Mouse (Mus musculus) heart, embryonic 14.5 days (tissue): ENCODE results near the gene Dclre1b. TPM values are rescaled to one million over a fixed set of nuclear protein-coding genes. Genes with fewer than 3 reads are reported as not detected.
"Not testable (repeated sequence)": the region's sequence is repeated elsewhere in the genome, so short reads cannot be mapped to it uniquely, and the experiment has no call there.

Source experiments
- ATAC-seq: fragments of 200-750 bp; cut with Nextera tagmentation; 2 replicates; pipeline ENCODE4 v1.8.0; 2017; ENCODE audit warnings: low read depth, moderate TSS enrichment; ENCODE audit not compliant: insufficient number of reproducible peaks, insufficient read depth, low FRiP score
- H3K27ac ChIP-seq, 2 experiments: fragments of 200-500 bp in 1 of 2; fragments of 300-500 bp in 1 of 2; sonication (generic) in 1 of 2; replicated peaks in 1 of 2; 2 replicates each; pipeline ENCODE4 v1.5.1; 2012 to 2014; ENCODE audit warnings: low read depth in 2 of 2, low read length in 2 of 2, control low read depth in 1 of 2, mild to moderate bottlenecking in 1 of 2, mixed read lengths in 1 of 2; ENCODE audit not compliant: control insufficient read depth in 1 of 2, insufficient read depth in 1 of 2
- H3K27me3 ChIP-seq: fragments of 300-500 bp; sonication (generic); 2 replicates; pipeline ENCODE4 v1.6.1; 2014; ENCODE audit warnings: mild to moderate bottlenecking, low read length, control low read depth; ENCODE audit not compliant: control insufficient read depth, insufficient read depth
- H3K36me3 ChIP-seq: fragments of 300-500 bp; sonication (generic); 2 replicates; pipeline ENCODE4 v1.6.1; 2014; ENCODE audit warnings: mild to moderate bottlenecking, control low read depth, low read length, mixed read lengths; ENCODE audit not compliant: control insufficient read depth, insufficient read depth
- H3K4me1 ChIP-seq, 2 experiments: fragments of 200-500 bp in 1 of 2; fragments of 300-500 bp in 1 of 2; sonication (generic) in 1 of 2; 2 replicates each; pipeline ENCODE4 v1.6.1; 2012 to 2014; ENCODE audit warnings: low read length in 2 of 2, control low read depth in 1 of 2, mixed read lengths in 1 of 2; ENCODE audit not compliant: control insufficient read depth in 2 of 2, insufficient read depth in 2 of 2
- H3K4me2 ChIP-seq: fragments of 300-500 bp; sonication (generic); 2 replicates; pipeline ENCODE4 v1.6.1; 2014; ENCODE audit warnings: mild to moderate bottlenecking, low read length
- H3K4me3 ChIP-seq, 2 experiments: fragments of 200-500 bp in 1 of 2; fragments of 300-500 bp in 1 of 2; sonication (generic) in 1 of 2; 2 replicates each; pipeline ENCODE4 v1.5.1; 2012 to 2014; ENCODE audit warnings: low read length in 2 of 2, mild to moderate bottlenecking in 2 of 2, control low read depth in 1 of 2, low read depth in 1 of 2, moderate library complexity in 1 of 2; ENCODE audit not compliant: control insufficient read depth in 1 of 2, insufficient read depth in 1 of 2
- H3K9ac ChIP-seq: fragments of 300-500 bp; sonication (generic); 2 replicates; pipeline ENCODE4 v1.6.1; 2014; ENCODE audit warnings: mild to moderate bottlenecking, low read length
- H3K9me3 ChIP-seq: fragments of 300-500 bp; sonication (generic); 2 replicates; pipeline ENCODE4 v1.6.1; 2016; ENCODE audit warnings: low read length, control low read depth; ENCODE audit not compliant: control insufficient read depth
- WGBS: fragments of 180-500 bp; shearing (Covaris S2); extraction: QIAGEN DNeasy Blood & Tissue Kit; methylation state at CpG from one replicate; pipeline ENCODE4 v1.1.7; 2014; 5-methylcytosine and 5-hydroxymethylcytosine counted together
- polyA plus RNA-seq: library from polyadenylated mRNA; unstranded; fragments of >200 nt; fragmentation: Nextera tagmentation; extraction: Ambion mirVana; gene quantifications from 2 replicates; pipeline ENCODE4 v1.2.1, GENCODE M21; 2014

The Dclre1b gene
- polyA plus RNA-seq, 1 experiment from 2014 or later = 19.8 TPM

DNA sequence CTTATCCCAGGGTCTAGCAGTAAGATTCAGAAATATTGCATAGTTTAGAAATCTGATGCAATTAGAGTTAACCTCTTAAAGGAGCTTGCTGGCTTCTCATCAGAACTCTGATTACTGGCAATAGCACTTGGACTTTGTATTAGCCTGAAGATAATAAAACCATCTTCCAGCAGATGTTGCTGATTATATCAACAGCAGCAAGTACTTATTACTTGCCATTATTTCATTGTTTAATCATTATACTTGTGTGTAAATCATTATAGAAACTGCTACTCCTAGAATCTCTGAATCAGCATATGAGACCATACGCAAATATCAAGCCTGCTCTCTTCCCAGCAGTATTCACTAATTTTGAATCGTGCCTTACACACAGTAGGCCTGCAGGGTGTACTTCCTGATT is 24.8 kb upstream of the Dclre1b start:
- Histone ChIP-seq H3K4me2 (no peak overlapping the region), H3K36me3 (no peaks in the 10 kb centered on the region), H3K4me1 (peaks cover 5 to 24% of the 10 kb centered on the region in 2 experiments), H3K27ac (no peak overlapping the region), H3K4me3 (no peak overlapping the region), H3K9ac (no peak overlapping the region), H3K9me3 (no peaks in the 10 kb centered on the region), H3K27me3 (no peaks in the 10 kb centered on the region)
- WGBS = 92% methylated on average over 2 of the region's 2 CpGs
- ATAC-seq = no peak

DNA sequence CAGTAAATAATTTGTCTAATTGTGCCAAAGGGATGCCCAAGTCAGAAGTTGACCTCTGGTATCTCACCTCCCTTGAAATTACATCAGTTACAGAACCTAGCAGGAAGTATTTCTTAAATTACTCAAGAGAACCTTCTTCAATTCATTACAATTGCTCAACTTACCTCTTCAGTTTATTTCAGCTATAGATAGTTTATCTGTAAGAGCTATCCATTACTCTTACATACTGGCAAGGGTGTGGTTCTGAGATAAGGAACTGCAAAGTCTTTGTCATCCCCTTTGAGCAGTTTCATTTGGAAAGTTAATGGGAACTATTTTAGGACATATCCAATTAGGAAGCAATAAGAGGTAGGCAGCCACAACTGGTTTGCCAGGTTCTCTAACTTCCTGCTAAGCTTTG is 23.2 kb upstream of the Dclre1b start, which contains the start of gene Bcl2l15:
TSS of gene Bcl2l15 (plus strand) at position 176 of the 400 bp plus-strand sequence.
- no peak within 1 kb of the TSS for H3K9ac ChIP-seq
- no peaks in the 10 kb centered on the region for H3K27me3 ChIP-seq
- H3K36me3 ChIP-seq = no peaks in the 10 kb centered on the region
- peak within 1 kb of the TSS in 1 of 2 experiments; percentile 19; a peak in 2 of 4 replicates for H3K27ac ChIP-seq
- no peak for ATAC-seq
- peaks cover 5 to 24% of the 10 kb centered on the region in 2 experiments for H3K4me1 ChIP-seq
- H3K4me2 ChIP-seq = no peak within 1 kb of the TSS
- no peak within 1 kb of the TSS for H3K4me3 ChIP-seq
- no peaks in the 10 kb centered on the region for H3K9me3 ChIP-seq

DNA sequence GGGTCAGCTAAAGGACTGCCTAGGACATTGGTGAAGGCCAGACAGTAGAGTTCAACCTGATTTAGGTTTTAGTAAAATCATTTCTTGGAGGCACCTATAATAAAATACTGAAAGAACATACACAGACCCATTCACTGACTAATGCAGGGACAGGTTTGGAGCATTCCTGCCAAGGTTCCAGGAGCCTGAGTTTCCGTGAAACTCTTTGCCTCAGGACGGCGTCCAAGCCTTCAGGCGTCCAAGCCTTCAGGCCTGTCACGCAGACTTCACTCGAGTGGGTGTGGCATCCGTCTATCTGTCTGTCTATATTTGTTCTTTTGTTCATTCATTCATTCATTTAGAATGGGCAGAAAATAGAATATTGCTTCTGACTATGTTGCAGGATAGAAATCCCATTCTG is 21.9 kb upstream of the Dclre1b start:
- no peak overlapping the region for H3K9ac ChIP-seq
- no peak overlapping the region for H3K4me3 ChIP-seq
- ATAC-seq = no peak
- peak overlapping the region in 1 of 2 experiments; percentile 19; a peak in 1 of 4 replicates for H3K27ac ChIP-seq
- H3K9me3 ChIP-seq = no peaks in the 10 kb centered on the region
- peaks cover 5 to 24% of the 10 kb centered on the region in 2 experiments for H3K4me1 ChIP-seq
- H3K4me2 ChIP-seq = no peak overlapping the region
- WGBS = 46% methylated on average over 7 of the region's 7 CpGs
- H3K36me3 ChIP-seq = no peaks in the 10 kb centered on the region
- no peaks in the 10 kb centered on the region for H3K27me3 ChIP-seq

DNA sequence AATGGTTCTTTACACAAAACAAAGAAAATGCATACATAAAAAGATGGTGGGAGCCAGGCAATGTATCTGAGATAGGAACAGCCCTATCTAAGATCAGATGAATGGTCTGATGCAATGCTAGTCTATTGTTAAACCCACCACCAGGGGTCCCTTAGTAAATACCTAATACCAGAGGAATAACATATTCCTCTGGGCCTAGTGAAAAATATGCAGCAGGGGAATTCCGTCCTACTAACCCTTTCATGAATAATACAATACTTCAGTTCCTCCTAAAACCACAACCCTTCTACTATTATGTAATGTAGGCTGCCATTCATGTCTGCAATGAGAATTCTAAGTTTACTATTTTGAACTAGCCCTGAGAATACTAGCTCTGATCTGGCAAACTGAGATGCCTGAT is 21.4 kb upstream of the Dclre1b start:
- H3K9me3 ChIP-seq, H3K27me3 ChIP-seq, ATAC-seq, H3K4me3 ChIP-seq, H3K9ac ChIP-seq, H3K36me3 ChIP-seq, H3K4me2 ChIP-seq: not testable (repeated sequence)
- 65% methylated on average over 1 of the region's 1 CpGs for WGBS
- peak overlapping the region in 1 of 2 experiments; percentile 19; a peak in 1 of 4 replicates for H3K27ac ChIP-seq
- peaks cover 5 to 24% of the 10 kb centered on the region in 2 experiments for H3K4me1 ChIP-seq

DNA sequence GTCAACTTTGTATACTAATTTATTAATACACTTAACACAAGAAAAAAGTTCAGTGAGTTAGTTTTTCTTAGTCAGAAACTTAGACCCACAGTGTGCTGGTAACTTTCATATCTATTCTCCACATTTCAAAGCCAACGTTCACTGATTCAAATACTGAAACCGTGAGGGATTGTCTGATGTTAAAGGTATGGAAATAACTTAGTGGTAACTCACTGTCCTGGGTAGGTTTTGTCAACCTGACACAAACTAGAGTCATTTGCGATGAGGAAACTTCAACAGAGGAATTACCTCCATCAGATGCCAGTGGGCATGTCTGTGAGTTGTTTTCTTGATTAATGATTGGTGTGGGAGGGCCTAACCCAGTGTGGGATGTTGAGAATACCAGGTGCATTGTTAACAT is 19.8 kb upstream of the Dclre1b start:
- no peak overlapping the region for H3K4me2 ChIP-seq
- no peak overlapping the region for H3K4me3 ChIP-seq
- no peak for ATAC-seq
- peaks cover 5 to 24% of the 10 kb centered on the region in 2 experiments for H3K4me1 ChIP-seq
- H3K36me3 ChIP-seq = no peaks in the 10 kb centered on the region
- 76% methylated on average over 3 of the region's 3 CpGs for WGBS
- no peak overlapping the region for H3K27ac ChIP-seq
- no peaks in the 10 kb centered on the region for H3K27me3 ChIP-seq
- H3K9me3 ChIP-seq = no peaks in the 10 kb centered on the region
- H3K9ac ChIP-seq = no peak overlapping the region

DNA sequence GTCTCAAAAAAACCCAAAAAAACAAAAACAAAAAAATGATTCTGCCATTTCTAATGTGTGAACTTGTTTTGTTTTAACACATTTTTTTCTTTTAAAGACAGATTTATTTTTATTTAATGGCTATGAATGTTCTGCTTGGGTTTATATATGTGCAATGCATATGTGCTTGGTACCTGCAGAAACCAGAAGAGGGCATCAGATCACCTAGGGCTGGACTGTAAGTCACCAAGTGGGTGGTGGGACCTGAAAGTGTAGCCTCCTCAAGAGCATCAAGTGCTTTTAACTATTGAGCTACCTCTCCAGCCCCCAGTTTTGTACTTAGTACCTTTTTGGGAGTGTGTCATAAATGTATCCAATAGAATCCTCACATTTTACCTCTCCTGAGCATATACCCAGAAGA is 18.3 kb upstream of the Dclre1b start:
- Histone ChIP-seq H3K27me3 (no peaks in the 10 kb centered on the region), H3K4me3 (no peak overlapping the region), H3K9me3 (no peaks in the 10 kb centered on the region), H3K4me2 (no peak overlapping the region), H3K27ac (no peak overlapping the region), H3K4me1 (peaks cover 2 to 21% of the 10 kb centered on the region in 2 experiments), H3K36me3 (peaks cover 11% of the 10 kb centered on the region), H3K9ac (no peak overlapping the region)
- ATAC-seq = no peak

DNA sequence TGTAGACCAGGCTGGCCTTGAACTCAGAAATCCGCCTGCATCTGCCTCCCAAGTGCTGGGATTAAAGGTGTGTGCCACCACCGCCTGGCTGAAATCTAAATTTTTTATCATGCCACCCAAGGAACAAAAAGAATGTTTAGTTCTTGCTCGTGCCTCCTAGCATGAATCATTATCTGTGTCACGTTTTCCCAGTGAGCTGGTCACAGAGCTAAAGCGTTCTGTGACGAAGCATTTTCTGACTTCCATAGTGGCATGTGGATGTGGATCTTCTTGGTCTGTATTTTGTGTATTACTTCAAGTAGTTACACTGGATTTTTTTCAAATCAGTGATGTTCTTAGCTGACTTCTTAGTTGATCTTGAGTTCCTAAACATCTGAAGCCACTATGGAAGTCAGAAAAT is 1.7 kb upstream of the Dclre1b start:
- H3K9ac ChIP-seq = no peak overlapping the region
- no peaks in the 10 kb centered on the region for H3K9me3 ChIP-seq
- peaks cover 0 to 11% of the 10 kb centered on the region in 2 experiments; a peak in 3 of 4 replicates for H3K4me1 ChIP-seq
- H3K4me3 ChIP-seq = no peak overlapping the region
- no peak overlapping the region for H3K27ac ChIP-seq
- no peak for ATAC-seq
- no peak overlapping the region for H3K4me2 ChIP-seq
- no peaks in the 10 kb centered on the region for H3K27me3 ChIP-seq
- 88% methylated on average over 6 of the region's 6 CpGs for WGBS
- H3K36me3 ChIP-seq = peaks cover 44% of the 10 kb centered on the region

DNA sequence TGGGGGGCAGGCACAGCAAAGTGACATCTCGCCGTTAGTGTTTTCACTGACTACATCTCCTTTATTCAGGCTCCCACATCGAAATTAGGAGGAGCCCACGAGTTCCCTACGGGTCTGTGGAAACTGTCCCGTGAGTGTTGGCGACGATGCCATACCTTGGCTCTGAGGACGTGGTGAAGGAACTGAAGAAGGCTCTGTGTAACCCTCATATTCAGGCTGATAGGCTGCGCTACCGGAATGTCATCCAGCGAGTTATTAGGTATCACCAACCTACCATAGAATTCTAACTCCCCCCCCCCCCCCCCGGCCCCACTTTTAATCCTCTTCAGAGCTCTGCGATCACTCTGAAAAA is 531 bp upstream of the Dclre1b start:
- peaks cover 42% of the 10 kb centered on the region for H3K36me3 ChIP-seq
- peak overlapping the region; percentile 88 to 89 for H3K27ac ChIP-seq
- H3K9me3 ChIP-seq = no peaks in the 10 kb centered on the region
- 1% methylated on average over 14 of the region's 14 CpGs for WGBS
- peak overlapping the region; percentile 77 to 79 for H3K4me3 ChIP-seq
- peak overlapping the region; percentile 83 for H3K9ac ChIP-seq
- H3K4me1 ChIP-seq = peaks cover 0 to 11% of the 10 kb centered on the region in 2 experiments; a peak in 3 of 4 replicates
- peak overlapping the region; percentile 88 for H3K4me2 ChIP-seq
- peak; percentile 33 for ATAC-seq
- H3K27me3 ChIP-seq = no peaks in the 10 kb centered on the region
